Mouse (Mus musculus) liver, postnatal 0 days (tissue): ENCODE measurements around the gene Wnt3a. TPM values are rescaled to one million over a fixed set of nuclear protein-coding genes. Genes with fewer than 3 reads are reported as not detected.
A peak's percentile ranks its signal among the peaks of the same experiment; 100 is the strongest.

Experiments used
- ATAC-seq: fragments of 200-750 bp; cut with Nextera tagmentation; 2 replicates; pipeline ENCODE4 v1.8.0; 2017; ENCODE audit warnings: mild to moderate bottlenecking, moderate library complexity
- DNase-seq: peaks from one replicate; pipeline ENCODE4 v3.0.0-alpha.2; 2016
- H3K27ac ChIP-seq: fragments of 300-500 bp; sonication (generic); 2 replicates; pipeline ENCODE4 v1.5.1; 2014; ENCODE audit warnings: antibody characterized with exemption, moderate library complexity, mild to moderate bottlenecking, low read depth
- H3K27me3 ChIP-seq: fragments of 300-500 bp; sonication (generic); 2 replicates; pipeline ENCODE4 v1.6.1; 2014; ENCODE audit warnings: low read length, control low read depth, mixed read lengths; ENCODE audit not compliant: insufficient read depth
- H3K36me3 ChIP-seq: fragments of 300-500 bp; sonication (generic); replicated peaks from 2 replicates; pipeline ENCODE4 v1.6.1; 2014; ENCODE audit warnings: mild to moderate bottlenecking, control low read depth, low read length, moderate library complexity, mixed read lengths; ENCODE audit not compliant: insufficient read depth
- H3K4me1 ChIP-seq: fragments of 300-500 bp; sonication (generic); 2 replicates; pipeline ENCODE4 v1.6.1; 2014; ENCODE audit warnings: antibody characterized with exemption, mild to moderate bottlenecking, control low read depth; ENCODE audit not compliant: insufficient read depth
- H3K4me2 ChIP-seq: fragments of 300-500 bp; sonication (generic); 2 replicates; pipeline ENCODE4 v1.6.1; 2014; ENCODE audit warnings: low read depth, mild to moderate bottlenecking, low read length, moderate library complexity, mixed read lengths
- H3K4me3 ChIP-seq: fragments of 300-500 bp; sonication (generic); 2 replicates; pipeline ENCODE4 v1.5.1; 2014; ENCODE audit warnings: low read depth, low read length
- H3K9ac ChIP-seq: fragments of 300-500 bp; sonication (generic); replicated peaks from 2 replicates; pipeline ENCODE4 v1.6.1; 2014; ENCODE audit warnings: mild to moderate bottlenecking, moderate library complexity
- H3K9me3 ChIP-seq: fragments of 300-500 bp; sonication (generic); 2 replicates; pipeline ENCODE4 v1.6.1; 2016; ENCODE audit warnings: mild to moderate bottlenecking, control low read depth, low read length, mixed read lengths
- CTCF ChIP-seq: sonication (generic); IDR thresholded peaks from 2 replicates; pipeline ENCODE4 v1.5.1; 2016; ENCODE audit warnings: antibody characterized with exemption, low read depth
- EP300 ChIP-seq: IDR thresholded peaks from 2 replicates; pipeline ENCODE4 v1.6.1; 2016; ENCODE audit warnings: antibody characterized with exemption, low read depth, mild to moderate bottlenecking
- WGBS: fragments of 180-500 bp; shearing (Covaris S2); extraction: QIAGEN DNeasy Blood & Tissue Kit; methylation state at CpG from one replicate; pipeline ENCODE4 v1.1.7; 2014; ENCODE audit not compliant: insufficient replicate concordance; 5-methylcytosine and 5-hydroxymethylcytosine counted together
- polyA plus RNA-seq: library from polyadenylated mRNA; unstranded; fragments of >200 nt; fragmentation: Nextera tagmentation; extraction: Ambion mirVana; gene quantifications from 2 replicates; pipeline ENCODE4 v1.2.1, GENCODE M21; 2015

Wnt3a gene
- polyA plus RNA-seq, 1 experiment from 2014 or later: not detected

DNA sequence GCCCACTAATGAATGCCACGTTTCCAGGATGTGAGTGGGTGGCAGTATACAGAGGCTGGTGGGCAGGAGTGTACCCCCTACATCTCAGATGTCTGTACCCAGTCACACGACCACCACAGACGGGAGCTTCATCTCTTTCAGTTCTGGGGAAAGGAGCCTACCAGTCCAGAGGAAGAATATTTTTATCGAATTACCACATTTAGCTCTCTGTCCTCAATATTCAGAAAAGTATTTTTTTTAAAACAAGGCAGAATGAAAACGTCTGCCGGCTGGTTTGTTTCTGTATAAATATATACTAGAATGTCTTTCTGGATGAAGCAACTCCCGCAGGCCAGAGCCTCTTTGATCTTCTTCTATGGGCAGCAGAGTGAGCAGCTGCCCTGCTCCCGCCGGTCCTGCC, 42.4 kb upstream of the Wnt3a start:
- 0 out of 2 replicates have a peak, but pooled peaks cover 3% of the 10 kb centered on the region for H3K27me3 ChIP-seq
- no peaks in the 10 kb centered on the region for H3K4me1 ChIP-seq
- no peak for TF ChIP-seq EP300
- no peak for TF ChIP-seq CTCF
- H3K36me3 ChIP-seq: no peaks in the 10 kb centered on the region
- H3K27ac ChIP-seq: no peak overlapping the region
- DNase-seq (no peak), ATAC-seq (no peak)
- no peak overlapping the region for H3K4me3 ChIP-seq
- no peak overlapping the region for H3K4me2 ChIP-seq
- no peaks in the 10 kb centered on the region for H3K9me3 ChIP-seq
- no peak overlapping the region for H3K9ac ChIP-seq
- 52% methylated on average over 9 of the region's 9 CpGs for WGBS

DNA sequence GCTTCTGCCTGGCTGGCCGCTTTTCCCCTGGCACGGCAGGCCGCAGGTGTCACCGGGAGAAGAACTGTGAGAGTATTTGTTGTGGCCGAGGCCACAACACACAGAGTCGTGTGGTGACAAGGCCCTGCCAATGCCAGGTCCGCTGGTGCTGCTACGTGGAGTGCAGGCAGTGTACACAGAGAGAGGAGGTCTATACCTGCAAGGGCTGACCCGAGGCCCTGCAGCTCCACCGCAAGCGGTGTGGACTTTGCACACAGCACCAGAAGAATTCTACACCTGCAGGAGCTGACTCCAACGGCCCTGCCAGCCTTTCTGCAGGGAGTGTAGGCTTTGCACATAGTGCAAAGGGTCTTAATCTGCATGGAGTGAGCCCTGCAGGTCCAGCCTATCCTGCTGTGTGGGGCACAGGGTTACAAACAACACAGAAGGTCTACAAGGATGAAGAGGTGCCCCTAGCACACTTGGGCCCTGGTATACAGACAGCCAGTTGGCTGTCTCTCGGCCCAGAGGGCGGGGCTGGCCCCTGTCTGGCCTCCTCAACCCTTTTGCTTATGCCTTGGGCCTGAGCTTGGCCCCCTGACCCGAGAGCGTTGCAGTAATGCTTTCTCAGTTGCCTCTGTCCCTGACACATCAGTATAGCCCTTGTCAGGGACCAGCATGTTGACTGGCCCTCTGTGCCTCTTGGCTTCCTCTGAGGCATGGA, 40.8 kb upstream of the Wnt3a start:
- no peak for ATAC-seq
- H3K9ac ChIP-seq: no peak overlapping the region
- H3K9me3 ChIP-seq: no peaks in the 10 kb centered on the region
- no peak overlapping the region for H3K27ac ChIP-seq
- no peaks in the 10 kb centered on the region for H3K36me3 ChIP-seq
- H3K4me1 ChIP-seq: no peaks in the 10 kb centered on the region
- H3K27me3 ChIP-seq: 0 out of 2 replicates have a peak, but pooled peaks cover 3% of the 10 kb centered on the region
- DNase-seq: no peak
- TF ChIP-seq EP300: no peak
- TF ChIP-seq CTCF: no peak
- no peak overlapping the region for H3K4me2 ChIP-seq
- WGBS: 73% methylated on average over 16 of the region's 16 CpGs
- H3K4me3 ChIP-seq: no peak overlapping the region

DNA sequence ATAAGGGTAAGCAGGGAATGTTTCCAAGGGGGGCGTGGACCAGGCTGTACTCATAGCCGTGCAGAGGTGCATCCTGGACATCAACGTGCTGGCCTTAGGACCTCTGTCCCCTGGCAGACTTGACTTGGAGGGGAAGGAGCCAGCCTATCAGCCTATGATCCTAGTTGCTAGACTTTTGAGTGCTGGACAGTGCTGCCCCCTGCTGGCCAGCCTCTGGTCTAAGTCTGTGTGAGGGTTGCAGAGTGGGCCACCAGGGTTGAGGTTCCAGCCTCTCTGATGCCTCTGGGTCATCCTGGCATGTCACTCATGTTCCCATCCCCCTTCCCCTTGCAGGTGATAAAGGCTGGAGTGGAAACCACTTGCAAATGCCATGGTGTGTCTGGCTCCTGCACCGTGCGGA, 40.0 kb upstream of the Wnt3a start:
- WGBS: 52% methylated on average over 5 of the region's 5 CpGs
- no peak overlapping the region for H3K27ac ChIP-seq
- H3K9ac ChIP-seq: no peak overlapping the region
- 0 out of 2 replicates have a peak, but pooled peaks cover 3% of the 10 kb centered on the region for H3K27me3 ChIP-seq
- no peaks in the 10 kb centered on the region for H3K4me1 ChIP-seq
- TF ChIP-seq CTCF (peak; percentile 87), EP300 (no peak)
- H3K4me3 ChIP-seq: no peak overlapping the region
- ATAC-seq (no peak; the same call in 1 of the 2 replicates), DNase-seq (peak; percentile 74)
- no peak overlapping the region for H3K4me2 ChIP-seq
- no peaks in the 10 kb centered on the region for H3K9me3 ChIP-seq
- no peaks in the 10 kb centered on the region for H3K36me3 ChIP-seq

DNA sequence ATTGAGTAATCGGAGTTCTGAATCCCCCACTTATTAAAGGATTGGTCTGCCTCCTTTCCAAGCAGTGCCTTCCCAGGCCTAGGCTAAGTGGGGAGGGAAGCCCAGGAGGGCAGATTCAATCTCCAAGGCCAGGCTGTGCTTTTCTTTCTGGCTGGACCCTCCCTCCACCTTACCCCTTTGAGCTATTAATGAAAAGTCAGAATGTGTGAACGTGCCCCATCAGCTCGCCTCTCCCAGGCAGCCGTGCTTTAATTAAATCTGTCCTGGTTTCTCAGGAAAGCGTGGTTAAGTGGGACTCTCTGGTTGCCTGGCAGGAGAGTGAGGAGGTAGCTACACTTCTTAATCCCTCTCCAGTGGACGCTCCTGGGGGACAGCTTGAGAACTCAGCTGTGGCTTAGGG, 39.1 kb upstream of the Wnt3a start:
- no peaks in the 10 kb centered on the region for H3K9me3 ChIP-seq

DNA sequence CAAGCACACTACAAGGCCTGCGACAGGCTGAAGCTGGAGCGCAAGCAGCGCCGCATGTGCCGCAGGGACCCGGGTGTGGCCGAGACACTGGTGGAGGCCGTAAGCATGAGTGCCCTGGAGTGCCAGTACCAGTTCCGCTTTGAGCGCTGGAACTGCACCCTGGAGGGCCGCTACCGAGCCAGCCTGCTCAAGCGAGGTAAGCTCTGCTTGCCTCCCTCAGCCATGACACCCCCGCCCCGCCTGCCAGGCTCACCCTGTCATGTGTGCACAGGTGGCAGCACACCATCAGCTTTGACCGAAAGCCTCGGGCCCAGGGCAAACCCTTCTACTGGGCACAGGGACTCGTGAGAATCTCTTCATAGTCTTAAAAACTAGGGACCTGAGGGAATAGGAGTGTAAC, 37.1 kb upstream of the Wnt3a start:
- Histone ChIP-seq H3K9ac (no peak overlapping the region), H3K9me3 (no peaks in the 10 kb centered on the region), H3K27me3 (0 out of 2 replicates have a peak, but pooled peaks cover 3% of the 10 kb centered on the region), H3K4me2 (no peak overlapping the region), H3K4me1 (no peaks in the 10 kb centered on the region), H3K27ac (no peak overlapping the region), H3K36me3 (no peaks in the 10 kb centered on the region), H3K4me3 (no peak overlapping the region)
- WGBS: 82% methylated on average over 18 of the region's 18 CpGs
- DNase-seq (no peak), ATAC-seq (no peak)
- no peak for TF ChIP-seq CTCF
- no peak for TF ChIP-seq EP300

More for the DNA sequence above, 39.1 kb upstream of the Wnt3a start:
- Histone ChIP-seq H3K4me2 (no peak overlapping the region), H3K4me3 (no peak overlapping the region), H3K36me3 (no peaks in the 10 kb centered on the region), H3K9ac (no peak overlapping the region), H3K27ac (no peak overlapping the region), H3K27me3 (0 out of 2 replicates have a peak, but pooled peaks cover 3% of the 10 kb centered on the region), H3K4me1 (no peaks in the 10 kb centered on the region)
- no peak for TF ChIP-seq EP300
- TF ChIP-seq CTCF: no peak
- no peak for DNase-seq
- 64% methylated on average over 6 of the region's 6 CpGs for WGBS
- no peak for ATAC-seq

DNA sequence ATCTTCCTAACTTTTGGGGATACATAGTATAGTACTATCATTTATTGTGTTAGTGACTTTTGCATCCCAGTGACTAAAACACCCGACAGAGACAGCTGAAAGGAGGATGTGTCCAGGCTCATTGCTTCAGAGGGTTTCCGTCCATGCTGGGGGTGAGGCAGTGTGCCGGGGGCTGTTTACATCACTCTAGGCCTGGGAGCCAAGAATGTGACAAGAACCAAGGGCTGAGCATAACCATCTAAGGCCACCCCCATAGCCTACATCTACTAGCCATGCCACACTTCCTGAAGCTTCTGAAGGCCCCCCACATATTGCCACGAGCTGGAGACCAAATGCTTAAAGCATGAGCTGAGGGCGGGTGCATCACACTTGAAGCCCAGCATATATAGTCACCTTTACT, 34.2 kb upstream of the Wnt3a start:
- no peak overlapping the region for H3K27ac ChIP-seq
- 63% methylated on average over 5 of the region's 5 CpGs for WGBS
- ATAC-seq (no peak), DNase-seq (no peak)
- H3K4me3 ChIP-seq: no peak overlapping the region
- no peaks in the 10 kb centered on the region for H3K27me3 ChIP-seq
- H3K4me2 ChIP-seq: no peak overlapping the region
- no peaks in the 10 kb centered on the region for H3K9me3 ChIP-seq
- TF ChIP-seq CTCF (no peak), EP300 (no peak)
- no peak overlapping the region for H3K9ac ChIP-seq
- no peaks in the 10 kb centered on the region for H3K4me1 ChIP-seq
- no peaks in the 10 kb centered on the region for H3K36me3 ChIP-seq
